Mouse (Mus musculus) gonadal fat pad, adult 2 months (tissue): ENCODE measurements around the gene Upk3b. TPM values are rescaled to one million over a fixed set of nuclear protein-coding genes. Genes with fewer than 3 reads are reported as not detected.

Experiments used
- DNase-seq: peaks from one replicate; pipeline ENCODE4 v3.0.0-alpha.2; 2012; ENCODE audit warnings: low read depth
- polyA plus RNA-seq: library from polyadenylated mRNA; depleted of rRNA; stranded (reverse); fragments of >200 nt; gene quantifications from 2 replicates; pipeline ENCODE4 v1.2.3, GENCODE M21; 2012; rRNA removed

Upk3b gene
- polyA plus RNA-seq, 1 experiment = 32.1 TPM

- DNase-seq = no peak
These were observed 35.2 kb downstream of the Upk3b start for GRCm38 (mm10) chr5:136073526-136073925.

GRCm38 (mm10) chr5:136075076-136075475, 36.8 kb downstream of the Upk3b start:
- DNase-seq = no peak

- no peak for DNase-seq
These were observed 38.0 kb downstream of the Upk3b start for GRCm38 (mm10) chr5:136076284-136076683.

GRCm38 (mm10) chr5:136077001-136077550, 38.8 kb downstream of the Upk3b start:
- DNase-seq = no peak

- no peak for DNase-seq
These were observed 39.8 kb downstream of the Upk3b start for GRCm38 (mm10) chr5:136078136-136078535.

GRCm38 (mm10) chr5:136082345-136082744, 44.0 kb downstream of the Upk3b start:
- no peak for DNase-seq

GRCm38 (mm10) chr5:136083669-136084107, 45.4 kb downstream of the Upk3b start, which contains the start of gene Rasa4:
Rasa4 (plus strand) TSS chr5:136083916.
- peak; percentile 46 for DNase-seq

- DNase-seq = no peak
These were observed 46.0 kb downstream of the Upk3b start for GRCm38 (mm10) chr5:136084144-136084881.

GRCm38 (mm10) chr5:136084891-136085651, 46.8 kb downstream of the Upk3b start:
- no peak for DNase-seq

- DNase-seq = no peak
These were observed 48.0 kb downstream of the Upk3b start for GRCm38 (mm10) chr5:136086290-136086689.

GRCm38 (mm10) chr5:136088821-136089575, 50.7 kb downstream of the Upk3b start:
- no peak for DNase-seq

- DNase-seq = no peak
These were observed 53.6 kb downstream of the Upk3b start for GRCm38 (mm10) chr5:136091927-136092326.

- no peak for DNase-seq
These were observed 56.1 kb downstream of the Upk3b start for GRCm38 (mm10) chr5:136094249-136095010.

- DNase-seq = no peak
These were observed 56.8 kb downstream of the Upk3b start for GRCm38 (mm10) chr5:136095089-136095488.

Other genes with a start within 250 kb of the Upk3b start
- 0.04 and 0.08 TPM in 2 replicates for gene Srrm3, start 231.6 kb upstream of the Upk3b start, polyA plus RNA-seq
- 195 and 199 TPM in 2 replicates for gene Hspb1, start 150.6 kb upstream of the Upk3b start, polyA plus RNA-seq
- 138 and 165 TPM in 2 replicates for gene Ywhag, start 103.9 kb upstream of the Upk3b start, polyA plus RNA-seq
- gene Ssc4d, start 64.0 kb upstream of the Upk3b start, polyA plus RNA-seq = 12.2 and 15.4 TPM in 2 replicates
- gene Zp3, start 58.4 kb upstream of the Upk3b start, polyA plus RNA-seq = not detected in 2 replicates
- 44.3 and 51.7 TPM in 2 replicates for gene Dtx2, start 43.7 kb upstream of the Upk3b start, polyA plus RNA-seq
- 0.99 and 1.1 TPM in 2 replicates for gene Upk3bl, start 16.0 kb downstream of the Upk3b start, polyA plus RNA-seq
- 11.2 and 12.8 TPM in 2 replicates for gene Rasa4, start 45.4 kb downstream of the Upk3b start, polyA plus RNA-seq
- 91.4 and 107 TPM in 2 replicates for gene Polr2j, start 78.1 kb downstream of the Upk3b start, polyA plus RNA-seq
- gene Lrwd1, start 97.6 kb downstream of the Upk3b start, polyA plus RNA-seq = 19.4 and 22.3 TPM in 2 replicates
- gene Alkbh4, start 97.7 kb downstream of the Upk3b start, polyA plus RNA-seq = 10.8 and 11.2 TPM in 2 replicates
- 9.3 and 10.0 TPM in 2 replicates for gene Orai2, start 132.2 kb downstream of the Upk3b start, polyA plus RNA-seq
- 11.9 and 12.9 TPM in 2 replicates for gene Prkrip1, start 160.5 kb downstream of the Upk3b start, polyA plus RNA-seq
- gene Sh2b2, start 208.1 kb downstream of the Upk3b start, polyA plus RNA-seq = 28.1 and 31.8 TPM in 2 replicates